Mouse (Mus musculus) thymus, postnatal 10 days (tissue): ENCODE data around the gene Ccdc69.

Experiments
- DNase-seq, 2 experiments: peaks; one replicate each; pipeline ENCODE4 v3.0.0; 2021; ENCODE audit warnings: low spot score in 2 of 2

Gene Ccdc69

GRCm38 (mm10) chr11:55008230-55008629, 69.7 kb downstream of the Ccdc69 start:
- DNase-seq, result no peak

- DNase-seq, result no peak
These were observed 72.2 kb downstream of the Ccdc69 start for GRCm38 (mm10) chr11:55005684-55006083.

- DNase-seq, result no peak
These were observed 72.9 kb downstream of the Ccdc69 start for GRCm38 (mm10) chr11:55004970-55005502.
